Mouse (Mus musculus) bone marrow macrophage, adult 2 months (primary cell): ENCODE measurements at regions not wholly inside any gene's neighbourhood (a gene's known extent, or its start where the extent isn't known, plus 50 kb on each side); places are given as distances from the start of the nearest gene placed in this dataset.

Experiments
- CTCF ChIP-seq: IDR thresholded peaks from 2 replicates; pipeline ENCODE4 v1.5.1; 2012; ENCODE audit warnings: low read depth, mild to moderate bottlenecking, low read length, moderate library complexity
- POLR2A ChIP-seq: IDR thresholded peaks from 2 replicates; pipeline ENCODE4 v1.6.1; 2012; ENCODE audit warnings: mild to moderate bottlenecking, low read depth, low read length, borderline replicate concordance

- no peak for TF ChIP-seq POLR2A
- TF ChIP-seq CTCF = no peak
These were observed 252.3 kb upstream of the Xrcc4 start for GRCm38 (mm10) chr13:90341597-90342212.
